Mouse (Mus musculus): ENCODE data around the gene Pgpep1. TPM values are rescaled to one million over a fixed set of nuclear protein-coding genes. Genes with fewer than 3 reads are reported as not detected.

Gene Pgpep1
- polyA plus RNA-seq, 1 experiment: 52.0 TPM

DNA sequence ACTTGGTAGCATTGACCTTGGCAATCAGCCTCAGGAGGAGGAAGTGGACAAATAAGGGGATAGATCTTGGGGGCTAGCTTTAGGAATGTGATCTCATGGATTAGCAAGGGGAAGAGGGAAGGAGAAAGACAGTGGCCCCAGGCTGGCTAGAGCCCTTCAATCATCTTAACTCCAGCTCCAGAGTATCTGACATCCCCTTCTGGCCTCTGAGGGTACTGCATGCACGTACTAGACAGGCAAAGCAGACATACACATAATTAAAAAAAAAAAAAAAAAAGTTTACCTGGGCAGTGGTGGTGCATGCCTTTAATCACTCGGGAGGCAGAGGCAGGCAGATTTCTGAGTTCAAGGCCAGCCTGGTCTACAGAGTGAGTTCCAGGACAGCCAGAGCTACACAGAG, 16.1 kb downstream of the Pgpep1 start:
- 89% methylated on average over 2 of the region's 2 CpGs for WGBS
- DNase-seq (ENCODE audit: low read depth, low spot score): no peak

GRCm38 (mm10) chr8:70643019-70643418, 17.2 kb downstream of the Pgpep1 start:
- 74% methylated on average over 3 of the region's 3 CpGs for WGBS
- DNase-seq (ENCODE audit: low read depth, low spot score): no peak

DNA sequence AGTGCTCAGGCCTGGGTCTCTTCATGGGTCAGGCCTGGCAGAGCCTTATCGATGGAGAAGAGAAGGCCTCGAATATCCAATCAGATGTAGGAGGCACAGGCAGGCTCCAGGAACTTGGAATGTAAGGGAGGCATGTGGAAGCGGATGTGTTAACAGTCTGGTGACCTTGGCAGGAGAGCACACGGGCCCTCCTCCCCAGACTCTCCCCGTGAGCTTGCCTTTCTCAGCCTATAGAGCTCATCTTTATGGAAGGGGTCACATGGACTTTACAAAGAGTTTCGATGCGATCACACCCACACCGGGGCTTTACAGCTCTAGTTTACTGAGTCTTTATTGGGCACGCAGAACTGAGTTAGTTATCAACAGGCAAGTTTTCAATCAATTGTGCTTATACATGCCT, 21.4 kb downstream of the Pgpep1 start:
- DNase-seq (ENCODE audit: low read depth, low spot score): no peak
- 41% methylated on average over 9 of the region's 9 CpGs for WGBS

- no peak for DNase-seq (ENCODE audit: low read depth, low spot score)
- WGBS: 29% methylated on average over 8 of the region's 8 CpGs
These were observed 23.4 kb downstream of the Pgpep1 start for GRCm38 (mm10) chr8:70636838-70637237.

- no peak for DNase-seq (ENCODE audit: low read depth, low spot score)
- 65% methylated on average over 6 of the region's 6 CpGs for WGBS
These were observed 24.7 kb downstream of the Pgpep1 start for GRCm38 (mm10) chr8:70635527-70635926.

- DNase-seq (ENCODE audit: low read depth, low spot score): no peak
These were observed 26.1 kb downstream of the Pgpep1 start for GRCm38 (mm10) chr8:70634066-70634465.

DNA sequence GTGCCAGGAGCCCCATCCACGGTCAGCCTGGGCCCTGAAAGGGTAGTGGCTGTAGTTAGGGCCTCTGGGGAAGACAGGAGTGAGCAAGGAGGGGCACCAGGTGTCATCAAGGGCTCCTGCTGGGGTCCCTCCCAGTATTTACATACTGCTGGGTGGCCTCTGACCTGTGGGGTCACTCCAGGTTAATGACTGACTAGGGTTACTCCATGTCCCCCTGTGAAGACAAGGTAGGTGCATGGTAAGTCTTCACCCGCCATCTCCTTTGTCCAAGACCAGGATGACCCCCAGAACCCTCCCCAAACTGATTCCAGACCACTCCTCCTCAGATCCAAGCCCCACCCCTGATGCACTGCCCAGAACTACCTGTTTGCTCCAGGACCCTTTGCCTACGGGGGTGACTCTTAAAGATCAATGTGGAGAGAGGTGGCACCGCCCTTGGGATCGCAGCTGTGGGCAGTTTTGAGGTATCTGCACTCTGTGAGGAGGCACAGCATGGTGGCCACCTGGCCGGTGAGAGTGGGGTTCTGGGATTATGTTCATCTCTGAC, 27.8 kb downstream of the Pgpep1 start, which contains the start of gene Gdf15:
Gene Gdf15 (minus strand): TSS at position 111 of the 547 bp plus-strand sequence.
- 84% methylated on average over 6 of the region's 6 CpGs for WGBS
- no peak for DNase-seq (ENCODE audit: low read depth, low spot score)

More at GRCm38 (mm10) chr8:70634066-70634465, 26.1 kb downstream of the Pgpep1 start:
- 13% methylated on average over 6 of the region's 6 CpGs for WGBS

- no peak for DNase-seq (ENCODE audit: low read depth, low spot score)
- 7% methylated on average over 24 of the region's 24 CpGs for WGBS
These were observed 28.8 kb downstream of the Pgpep1 start for GRCm38 (mm10) chr8:70631436-70631835.

- DNase-seq (ENCODE audit: low read depth, low spot score): no peak
- 6% methylated on average over 22 of the region's 22 CpGs for WGBS
These were observed 29.4 kb downstream of the Pgpep1 start for GRCm38 (mm10) chr8:70630532-70631381.

DNA sequence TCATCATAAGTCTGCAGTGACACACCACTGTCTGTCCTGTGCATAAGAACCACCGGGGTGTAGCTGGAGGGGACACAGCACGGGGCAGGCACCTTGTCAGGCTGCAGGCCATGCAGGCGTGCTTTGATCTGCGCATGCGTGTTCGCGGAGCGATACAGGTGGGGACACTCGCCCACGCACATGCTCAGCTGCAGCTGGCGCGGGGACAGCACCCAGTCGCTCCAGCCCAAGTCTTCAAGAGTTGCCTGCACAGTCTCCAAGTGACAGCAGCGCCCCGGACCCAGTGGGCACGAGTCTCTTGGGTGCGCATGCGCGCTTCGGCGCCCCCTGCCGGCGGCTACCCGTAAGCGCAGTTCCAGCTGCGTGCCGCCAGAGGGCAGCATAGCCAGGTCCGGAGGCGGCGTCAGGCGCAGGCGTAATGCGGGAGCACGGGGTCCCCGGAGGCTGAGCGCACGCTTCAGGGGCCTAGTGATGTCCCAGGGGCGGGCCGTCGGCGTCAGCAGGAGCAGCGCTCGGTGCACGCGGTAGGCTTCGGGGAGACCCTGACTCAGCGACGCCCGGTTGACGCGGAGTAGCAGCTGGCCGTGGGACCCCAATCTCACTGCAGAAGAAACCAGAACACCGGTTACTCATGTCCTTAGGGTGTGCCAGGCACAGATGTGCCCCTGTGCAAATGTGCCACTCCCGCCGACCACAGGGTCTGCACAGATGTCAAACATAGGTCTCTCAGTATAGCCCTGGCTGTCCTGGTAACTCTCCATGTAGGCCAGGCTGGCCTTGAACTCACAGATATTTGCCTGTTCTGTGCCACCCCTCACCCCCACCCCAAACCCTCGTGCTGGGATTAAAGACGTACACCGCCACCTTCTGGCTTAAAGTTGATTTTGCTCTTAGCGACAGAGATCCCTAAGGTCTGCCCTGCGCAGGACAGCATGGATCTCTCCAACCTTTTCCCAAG, 30.3 kb downstream of the Pgpep1 start:
- DNase-seq (ENCODE audit: low read depth, low spot score): no peak
- WGBS: under 1% methylated on average over 60 of the region's 60 CpGs

GRCm38 (mm10) chr8:70628986-70629490, 31.1 kb downstream of the Pgpep1 start:
- WGBS: 55% methylated on average over 7 of the region's 7 CpGs
- no peak for DNase-seq (ENCODE audit: low read depth, low spot score)

- no peak for DNase-seq (ENCODE audit: low read depth, low spot score)
- WGBS: 84% methylated on average over 5 of the region's 5 CpGs
These were observed 33.1 kb downstream of the Pgpep1 start for GRCm38 (mm10) chr8:70627041-70627440.

DNA sequence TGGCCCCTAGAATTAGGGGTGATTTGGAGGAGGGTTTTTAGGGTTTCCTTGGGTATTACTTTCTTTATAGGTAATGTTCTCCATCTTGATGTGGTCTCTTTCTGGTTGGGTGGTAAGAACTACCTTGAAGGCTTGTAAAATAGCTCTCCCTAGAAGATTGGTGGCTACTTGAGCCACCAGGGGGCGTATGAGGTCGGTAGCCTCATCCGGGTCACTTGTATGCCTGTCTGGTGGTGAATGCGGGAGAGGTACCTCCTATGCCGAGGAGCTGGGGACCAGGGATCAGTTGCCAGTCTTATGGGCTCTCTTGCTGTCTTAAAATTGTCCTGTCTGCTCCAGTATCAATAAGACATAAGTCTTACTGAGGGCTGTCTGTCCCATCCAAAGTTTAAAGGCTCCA, 35.1 kb downstream of the Pgpep1 start:
- no peak for DNase-seq (ENCODE audit: low read depth, low spot score)
- WGBS: 5% methylated on average over 5 of the region's 5 CpGs

- 54% methylated on average over 3 of the region's 3 CpGs for WGBS
These were observed 38.0 kb downstream of the Pgpep1 start for GRCm38 (mm10) chr8:70622220-70622619.

GRCm38 (mm10) chr8:70618888-70619334, 41.3 kb downstream of the Pgpep1 start:
- DNase-seq (ENCODE audit: low read depth, low spot score): no peak
- WGBS: 16% methylated on average over 9 of the region's 9 CpGs

More at GRCm38 (mm10) chr8:70622220-70622619, 38.0 kb downstream of the Pgpep1 start:
- DNase-seq (ENCODE audit: low read depth, low spot score): no peak

DNA sequence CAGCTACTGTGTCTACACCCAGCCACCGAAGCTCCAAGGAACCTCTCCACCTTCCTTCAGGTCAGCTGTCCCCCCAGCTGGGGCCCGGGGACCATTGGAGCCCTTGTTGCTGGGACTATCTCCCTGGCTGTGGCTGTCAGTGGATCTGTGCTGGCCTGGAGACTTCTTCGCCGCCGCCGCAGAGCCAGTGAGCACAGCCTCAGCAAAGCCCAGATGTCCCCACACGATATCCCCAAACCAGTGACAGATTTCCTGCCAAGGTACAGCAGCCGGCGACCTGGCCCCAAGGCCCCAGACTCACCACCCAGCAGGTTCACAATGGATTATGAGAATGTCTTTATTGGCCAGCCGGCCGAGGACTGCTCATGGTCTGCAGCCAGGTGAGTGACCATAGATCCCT, 42.2 kb downstream of the Pgpep1 start:
- WGBS: 88% methylated on average over 11 of the region's 11 CpGs
- DNase-seq (ENCODE audit: low read depth, low spot score): no peak

DNA sequence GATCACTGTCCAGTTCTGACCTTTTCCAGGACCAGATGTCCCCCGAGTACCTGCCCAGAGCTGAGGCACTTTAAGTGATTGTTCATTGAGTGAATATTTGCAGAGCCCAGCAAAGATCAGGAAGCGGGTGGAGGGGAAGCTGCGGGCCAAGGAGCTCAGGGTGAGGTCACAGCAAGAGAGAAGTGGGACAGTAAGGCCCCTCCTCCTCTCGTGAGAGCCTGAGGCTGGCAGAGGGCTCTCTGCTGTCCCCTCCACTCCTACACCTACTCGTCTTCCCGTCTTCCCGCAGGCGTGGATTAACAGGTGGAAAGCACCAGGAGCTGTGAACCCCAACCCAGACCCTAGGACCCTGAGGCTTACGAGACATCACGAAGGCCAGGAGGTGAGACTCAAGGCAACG, 43.5 kb downstream of the Pgpep1 start:
- DNase-seq (ENCODE audit: low read depth, low spot score): no peak
- 60% methylated on average over 11 of the region's 11 CpGs for WGBS

DNA sequence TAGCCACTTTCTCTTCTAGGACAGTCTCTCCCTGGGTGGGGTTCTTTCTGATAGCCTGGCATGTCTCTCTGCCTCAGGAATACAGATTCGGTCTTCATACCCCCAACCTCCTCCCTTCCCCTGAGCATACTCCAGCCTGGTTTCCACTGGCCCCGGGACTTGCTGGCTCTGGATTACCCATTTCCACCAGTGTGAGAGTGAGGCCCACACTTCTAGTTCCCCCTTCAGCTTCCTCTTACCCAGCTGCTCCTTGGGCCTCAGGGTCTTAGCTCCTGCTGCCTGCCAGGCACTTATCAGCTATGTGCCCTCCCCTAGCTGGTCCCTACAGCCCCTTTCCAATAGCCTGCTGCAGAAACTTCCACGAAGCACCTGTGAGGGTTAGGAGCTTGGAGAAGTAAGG, 44.3 kb downstream of the Pgpep1 start, which contains the start of gene Lrrc25:
Gene Lrrc25 (plus strand): TSS at position 262 of the 400 bp plus-strand sequence.
- no peak for DNase-seq (ENCODE audit: low read depth, low spot score)
- 70% methylated on average over 3 of the region's 3 CpGs for WGBS

DNA sequence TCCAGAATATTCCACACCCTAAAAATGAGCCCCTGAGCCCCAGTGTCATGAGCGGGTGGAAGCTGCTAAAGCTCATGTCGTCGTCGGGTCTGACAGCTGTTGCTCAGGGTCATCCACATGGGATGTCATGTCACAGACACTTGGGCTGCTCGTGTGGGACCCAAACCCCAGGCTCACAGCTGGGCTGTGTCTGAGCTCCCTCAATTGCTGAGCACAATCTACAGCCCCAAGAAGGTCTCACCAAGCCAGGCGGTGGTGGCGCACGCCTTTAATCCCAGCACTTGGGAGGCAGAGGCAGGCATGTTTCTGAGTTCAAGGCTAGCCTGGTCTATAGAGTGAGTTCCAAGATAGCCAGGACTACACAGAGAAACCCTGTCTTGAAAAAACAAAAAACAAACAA, 44.9 kb downstream of the Pgpep1 start:
- WGBS: 87% methylated on average over 8 of the region's 8 CpGs
- DNase-seq (ENCODE audit: low read depth, low spot score): no peak

DNA sequence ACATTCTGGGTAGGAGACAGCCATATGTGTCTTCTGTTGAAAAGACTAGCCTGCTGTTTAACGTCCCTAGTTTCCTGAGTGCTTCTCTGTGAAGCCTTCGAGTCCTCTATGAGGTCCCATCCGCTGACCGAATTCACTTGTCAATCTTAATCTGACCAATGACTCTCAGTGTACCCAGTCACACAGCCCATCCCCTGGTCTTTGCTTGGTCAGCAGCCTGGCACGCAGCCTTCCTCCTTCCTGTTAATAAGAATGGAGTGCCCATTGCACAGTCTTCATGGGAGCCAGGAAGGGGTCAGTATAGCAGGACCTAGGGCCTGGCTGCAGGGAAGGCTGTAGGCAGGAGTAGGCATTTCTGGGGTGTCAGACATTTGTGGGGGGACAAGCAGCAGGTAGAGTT, 45.7 kb downstream of the Pgpep1 start:
- WGBS: 63% methylated on average over 5 of the region's 5 CpGs
- DNase-seq (ENCODE audit: low read depth, low spot score): no peak
